Mouse (Mus musculus) R1 (cell line): Measurements from ENCODE around the gene Myo18a.
A peak's percentile ranks its signal among the peaks of the same experiment; 100 is the strongest.

ENCODE experiments used
- DNase-seq: peaks from one replicate; pipeline ENCODE4 v3.0.0-alpha.2; 2018; ENCODE audit warnings: low read depth, low spot score

Gene Myo18a

GRCm38 (mm10) chr11:77770346-77770745 lies 7.3 kb downstream of the Myo18a start:
- DNase-seq, result no peak

GRCm38 (mm10) chr11:77771879-77772713 lies 9.1 kb downstream of the Myo18a start:
- DNase-seq, result no peak

- peak; percentile 78 for DNase-seq
Observed at GRCm38 (mm10) chr11:77775701-77776400, 12.8 kb downstream of the Myo18a start.

- DNase-seq, result no peak
Observed at GRCm38 (mm10) chr11:77777436-77777835, 14.4 kb downstream of the Myo18a start.

GRCm38 (mm10) chr11:77777937-77778336 lies 14.9 kb downstream of the Myo18a start:
- no peak for DNase-seq

GRCm38 (mm10) chr11:77779240-77779639 lies 16.2 kb downstream of the Myo18a start:
- no peak for DNase-seq

GRCm38 (mm10) chr11:77781088-77781487 lies 18.0 kb downstream of the Myo18a start:
- no peak for DNase-seq

- DNase-seq, result no peak
Observed at GRCm38 (mm10) chr11:77782104-77782815, 19.2 kb downstream of the Myo18a start.

- no peak for DNase-seq
Observed at GRCm38 (mm10) chr11:77783211-77783746, 20.2 kb downstream of the Myo18a start.

- DNase-seq, result peak; percentile 72
Observed at GRCm38 (mm10) chr11:77783747-77784646, 21.0 kb downstream of the Myo18a start.

GRCm38 (mm10) chr11:77784894-77785293 lies 21.8 kb downstream of the Myo18a start:
- DNase-seq, result no peak

GRCm38 (mm10) chr11:77785396-77785767 lies 22.3 kb downstream of the Myo18a start:
- DNase-seq, result peak; percentile 97

GRCm38 (mm10) chr11:77785768-77786561 lies 22.9 kb downstream of the Myo18a start:
- peak; percentile 96 for DNase-seq

GRCm38 (mm10) chr11:77787707-77788106 lies 24.7 kb downstream of the Myo18a start, which contains the start of gene Gm10277:
Gene Gm10277, minus strand, starts transcription at chr11:77787747.
- DNase-seq, result no peak

- DNase-seq, result no peak
Observed at GRCm38 (mm10) chr11:77789512-77789911, 26.5 kb downstream of the Myo18a start.

- no peak for DNase-seq
Observed at GRCm38 (mm10) chr11:77790286-77790685, 27.2 kb downstream of the Myo18a start.

GRCm38 (mm10) chr11:77791241-77791727 lies 28.2 kb downstream of the Myo18a start:
- no peak for DNase-seq

GRCm38 (mm10) chr11:77791752-77792565 lies 28.9 kb downstream of the Myo18a start:
- no peak for DNase-seq

- no peak for DNase-seq
Observed at GRCm38 (mm10) chr11:77792566-77792909, 29.5 kb downstream of the Myo18a start.
